Comparison of ENCODE assay signal across 32 mouse cellular contexts in the genomic region with DNA sequence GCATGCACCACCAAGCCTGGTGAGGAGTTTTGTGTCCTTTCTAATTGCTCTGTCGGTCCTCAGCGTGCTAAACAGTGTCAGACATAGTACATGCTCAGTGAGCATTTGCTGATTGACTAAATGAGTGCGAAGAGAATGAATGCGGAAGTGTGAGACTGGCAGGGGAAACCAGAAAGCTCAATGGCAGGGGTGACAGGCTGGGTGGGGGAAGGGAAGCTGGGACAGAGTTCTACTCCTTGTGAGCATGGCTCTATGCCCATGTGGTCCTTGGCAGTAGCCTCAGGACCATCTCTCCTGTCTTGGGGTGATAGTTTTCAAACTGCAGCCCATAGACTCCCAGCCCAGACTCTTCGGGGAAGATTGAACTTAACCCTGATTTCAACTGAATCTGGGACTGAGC. TPM values are rescaled to one million over a fixed set of nuclear protein-coding genes. Genes with fewer than 3 reads are reported as not detected.
DNase-seq lines count a peak whose midpoint lies in the region; TF ChIP-seq lines count a peak whose summit lies in the region.
"Had no signal": no experiment of that assay in that cellular context is flagged by ENCODE, and none has a peak within 500 bp of the region (broad histone marks: within the 10 kb centered on the region; RNA-seq: fewer than 3 reads in every experiment).

No protein-coding gene starts in this region.

- no peaks in the 10 kb centered on the region for H3K27me3 ChIP-seq in kidney, adult 2 months (replicated peaks; ENCODE audit: control insufficient read depth, insufficient read depth, low read length)
- H3K27me3 ChIP-seq: embryonic facial prominence, embryonic 13.5 days; kidney, embryonic 15.5 days; neural tube, embryonic 15.5 days had no signal

- DNase-seq in cerebellum, adult 18-20 months, result peak; percentile 64 to 67
- no peak for DNase-seq in cerebellum, adult 11 months
- peak; percentile 77 for DNase-seq in left cerebral cortex, postnatal 4 days
- no peak for DNase-seq in left cerebral cortex, adult 9 months (ENCODE audit: low spot score in 2 of 2)
- peak; percentile 75 for DNase-seq in cerebellum, adult 9-10 months
- peak; percentile 48 to 54 for DNase-seq in cerebellum, postnatal 36 days
- no peak for DNase-seq in heart, postnatal 14 days
- DNase-seq in kidney, adult 2 months, result no peak
- DNase-seq: adrenal gland, postnatal 36 days; gastrocnemius, postnatal 14 days; heart, adult 11 months; heart, postnatal 4 days; kidney, adult 11 months; kidney, postnatal 25 days; layer of hippocampus, postnatal 36 days; liver; lung, adult 2 months; lung, postnatal 10 days; midbrain, embryonic 14.5 days; right cerebral cortex, postnatal 4 days; thymus, adult 18-20 months; thymus, postnatal 36 days had no signal

- no peaks in the 10 kb centered on the region for H3K4me1 ChIP-seq in kidney, adult 2 months (ENCODE audit: control insufficient read depth, insufficient read depth, low read length)

- H3K4me3 ChIP-seq in kidney, adult 2 months (ENCODE audit: insufficient read depth, low read depth, low read length), result no peak overlapping the region
- H3K4me3 ChIP-seq: embryonic facial prominence, embryonic 13.5 days; forebrain, embryonic 10.5 days; heart, embryonic 10.5 days; heart, embryonic 15.5 days; kidney, embryonic 15.5 days; neural tube, embryonic 15.5 days had no signal

- no peak for TF ChIP-seq CTCF in kidney, adult 2 months (conservative IDR thresholded peaks at IDR 0.05; ENCODE audit: insufficient read depth, insufficient read length, low read depth, low read length)

- no peak for TF ChIP-seq POLR2A in kidney, adult 2 months (IDR thresholded peaks at IDR 0.05; ENCODE audit: low read depth, low read length)

- no peak overlapping the region for H3K27ac ChIP-seq in kidney, adult 2 months (ENCODE audit: insufficient read depth, low read depth, low read length)
- H3K27ac ChIP-seq: embryonic facial prominence, embryonic 13.5 days; forebrain, embryonic 10.5 days; heart, embryonic 10.5 days; heart, embryonic 15.5 days; kidney, embryonic 15.5 days; liver, embryonic 14.5 days; macrophage; neural tube, embryonic 15.5 days; stomach, postnatal 0 days had no signal

- WGBS in kidney, adult 2 months, result 79% methylated on average over 5 of the region's 5 CpGs

- no peaks in the 10 kb centered on the region for H3K36me3 ChIP-seq in kidney, adult 2 months (ENCODE audit: control insufficient read depth, insufficient read depth, low read length)
- H3K36me3 ChIP-seq: embryonic facial prominence, embryonic 13.5 days; forebrain, embryonic 10.5 days; heart, embryonic 10.5 days; heart, embryonic 15.5 days; kidney, embryonic 15.5 days; neural tube, embryonic 15.5 days had no signal

- intact Hi-C loops in left cerebral cortex, postnatal 4 days (cut with DNase I), result no loop called here
- intact Hi-C loops in heart, postnatal 14 days (cut with DNase I), result no loop called here

RNA-seq across cellular contexts. Expression of gene Syt2, which starts 52.0 kb away (rescaled TPM):
- total RNA-seq in left cerebral cortex, postnatal 4 days (2021), result 1 to 10 TPM; 2.2 to 3.9 TPM
- not detected for total RNA-seq in heart, postnatal 14 days (2021)
- polyA plus RNA-seq in kidney, adult 2 months (2012; rRNA removed), result 0.10 and 1.1 TPM in 2 replicates
- polyA plus RNA-seq: macrophage; spleen, adult 2 months had no signal

Comparison
In these comparisons a context has a peak if more than half of its experiments do, and no peak if none do; other contexts are left out.
1. DNase-seq: peak in cerebellum, adult 18-20 months (2 of 2), left cerebral cortex, postnatal 4 days (single experiment), cerebellum, adult 9-10 months (single experiment) and cerebellum, postnatal 36 days (2 of 2); none in cerebellum, adult 11 months (single experiment), left cerebral cortex, adult 9 months (0 of 2), heart, postnatal 14 days (0 of 2) and kidney, adult 2 months (single experiment).